Mouse (Mus musculus): ENCODE results near the gene Tmem184b. TPM values are rescaled to one million over a fixed set of nuclear protein-coding genes. Genes with fewer than 3 reads are reported as not detected.

The Tmem184b gene
- total RNA-seq (2012; rRNA removed) (18.9 and 21.1 TPM in 2 replicates), total RNA-seq (2014; rRNA removed) (7.1 and 7.2 TPM in 2 replicates), polyA plus RNA-seq (2012; ENCODE audit: insufficient read length, low read depth) (38.0 and 42.7 TPM in 2 replicates)

- Histone ChIP-seq H3K27me3 (replicated peaks) (peaks cover 2% of the 10 kb centered on the region), H3K27ac (ENCODE audit: insufficient read depth, low read depth) (no peak within 1 kb of the TSS), H3K9me3 (replicated peaks; ENCODE audit: low read length) (no peaks in the 10 kb centered on the region), H3K4me3 (replicated peaks in 1 of 3; ENCODE audit: low read depth in 2 of 3, low read length in 2 of 3, poor library complexity in 1 of 3) (peak within 1 kb of the TSS; percentile 71 to 91 (median 89)), H3K4me1 (ENCODE audit: control insufficient read depth in 1 of 2, insufficient read depth in 2 of 2) (peaks cover 28 to 57% of the 10 kb centered on the region in 2 experiments), H3K36me3 (replicated peaks in 1 of 2; ENCODE audit: control insufficient read depth in 1 of 2, insufficient read depth in 1 of 2, low read length in 1 of 2) (peaks cover 0 to 15% of the 10 kb centered on the region in 2 experiments), H3K79me2 (replicated peaks; ENCODE audit: control insufficient read depth, extremely low read depth, insufficient read depth, poor library complexity, severe bottlenecking) (peaks cover 20% of the 10 kb centered on the region), H3K4me2 (ENCODE audit: insufficient read depth, low read depth, poor library complexity, severe bottlenecking) (peak within 1 kb of the TSS; percentile 73), H3K9ac (ENCODE audit: insufficient read depth, low read depth) (peak within 1 kb of the TSS; percentile 74)
- dilution Hi-C loops (cut with MboI; ENCODE audit: extremely low pct_ligation_motif_present, extremely low pct_unique_long_range_greater_than_20kb, low sequenced_read_pairs) (no loop called here), in situ Hi-C loops (cut with MboI; ENCODE audit: low pct_ligation_motif_present, low pct_unique_long_range_greater_than_20kb, low sequenced_read_pairs) (no loop called here)
- DNase-seq (ENCODE audit: extremely low read depth), result peak; percentile 66
- TF ChIP-seq CHD1 (IDR thresholded peaks at IDR 0.05; ENCODE audit: low read depth, low read length), result no peak
- TF ChIP-seq ZC3H11A (IDR thresholded peaks at IDR 0.05; ENCODE audit: low read depth, low read length), result no peak
- peak; percentile 43 for TF ChIP-seq HCFC1 (IDR thresholded peaks at IDR 0.05; ENCODE audit: low read depth, low read length)
- TF ChIP-seq ELF1 (IDR thresholded peaks at IDR 0.05; ENCODE audit: low read depth, low read length), result no peak
- no peak for TF ChIP-seq ZNF384 (IDR thresholded peaks at IDR 0.05; ENCODE audit: low read depth, low read length)
- no peak; the same call in 1 of the 2 replicates for TF ChIP-seq MEF2A (IDR thresholded peaks at IDR 0.05; ENCODE audit: borderline replicate concordance, low read depth, low read length)
- peak; percentile 55; the same call in 1 of the 2 replicates for TF ChIP-seq ZMIZ1 (IDR thresholded peaks at IDR 0.05; ENCODE audit: low read depth, low read length)
- peak; percentile 31; the same call in 1 of the 2 replicates for TF ChIP-seq MXI1 (IDR thresholded peaks at IDR 0.05; ENCODE audit: low read depth, low read length)
- 0 out of 2 replicates have a peak, but pooled peaks have one; percentile 13 for TF ChIP-seq CHD2 (IDR thresholded peaks at IDR 0.05; ENCODE audit: low read length)
- TF ChIP-seq MAFK (IDR thresholded peaks at IDR 0.05; ENCODE audit: insufficient replicate concordance, low read length), result no peak
- TF ChIP-seq PAX5 (IDR thresholded peaks at IDR 0.05; ENCODE audit: low read length), result no peak
- no peak for TF ChIP-seq USF2 (conservative IDR thresholded peaks at IDR 0.05; ENCODE audit: low read depth, low read length)
- TF ChIP-seq TBP (conservative IDR thresholded peaks at IDR 0.05; ENCODE audit: low read depth, low read length), result no peak
- no peak for TF ChIP-seq USF1 (IDR thresholded peaks at IDR 0.05; ENCODE audit: low read depth, low read length)
- no peak for TF ChIP-seq GABPA (IDR thresholded peaks at IDR 0.05; ENCODE audit: insufficient replicate concordance, low read depth, low read length)
- no peak for TF ChIP-seq KAT2A (IDR thresholded peaks at IDR 0.05; ENCODE audit: insufficient replicate concordance, low read length)
- TF ChIP-seq EP300 (IDR thresholded peaks at IDR 0.05; ENCODE audit: low read length), result peak; percentile 28; the same call in 1 of the 2 replicates
- TF ChIP-seq IRF4 (IDR thresholded peaks at IDR 0.05; ENCODE audit: low read depth, low read length), result peak; percentile 60; the same call in 1 of the 2 replicates
- TF ChIP-seq SMC3 (IDR thresholded peaks at IDR 0.05; ENCODE audit: low read depth, low read length), result no peak
- peak; percentile 68; the same call in 1 of the 2 replicates for TF ChIP-seq NELFE (IDR thresholded peaks at IDR 0.05; ENCODE audit: low read depth, low read length)
- TF ChIP-seq MYC (IDR thresholded peaks at IDR 0.05; ENCODE audit: low read depth, low read length), result peak; percentile 71; the same call in 1 of the 2 replicates
- no peak for TF ChIP-seq E2F4 (IDR thresholded peaks at IDR 0.05; ENCODE audit: insufficient replicate concordance, low read depth, low read length)
- TF ChIP-seq TCF12 (IDR thresholded peaks at IDR 0.05; ENCODE audit: low read depth, low read length), result 0 out of 2 replicates have a peak, but pooled peaks have one; percentile 44
- peak; percentile 69 for TF ChIP-seq MAX (IDR thresholded peaks at IDR 0.05; ENCODE audit: low read length)
- TF ChIP-seq NRF1 (IDR thresholded peaks at IDR 0.05; ENCODE audit: low read depth, low read length), result peak; percentile 91
- TF ChIP-seq MAZ (IDR thresholded peaks at IDR 0.05; ENCODE audit: low read depth, low read length), result no peak
- no peak for TF ChIP-seq RCOR1 (conservative IDR thresholded peaks at IDR 0.05; ENCODE audit: low read depth, low read length)
- no peak for TF ChIP-seq RAD21 (IDR thresholded peaks at IDR 0.05; ENCODE audit: low read depth, low read length)
- TF ChIP-seq UBTF (IDR thresholded peaks at IDR 0.05; ENCODE audit: low read depth, low read length), result no peak
- TF ChIP-seq SIN3A (IDR thresholded peaks at IDR 0.05; ENCODE audit: low read length), result peak; percentile 77; the same call in 1 of the 2 replicates
- peak; percentile 35; the same call in 1 of the 2 replicates for TF ChIP-seq JUND (conservative IDR thresholded peaks at IDR 0.05; ENCODE audit: low read depth, low read length)
- no peak for TF ChIP-seq CTCF (conservative IDR thresholded peaks at IDR 0.05 in 1 of 2, IDR thresholded peaks at IDR 0.05 in 1 of 2; ENCODE audit: low read depth in 2 of 2, low read length in 2 of 2)
- no peak for TF ChIP-seq ETS1 (conservative IDR thresholded peaks at IDR 0.05; ENCODE audit: low read depth, low read length)
- TF ChIP-seq ZKSCAN1 (IDR thresholded peaks at IDR 0.05; ENCODE audit: borderline replicate concordance, low read depth, low read length), result no peak
- no peak for TF ChIP-seq POLR2AphosphoS2 (IDR thresholded peaks at IDR 0.05; ENCODE audit: low read depth, low read length)
- peak; percentile 60 for TF ChIP-seq JUN (IDR thresholded peaks at IDR 0.05; ENCODE audit: insufficient read depth, low read depth, low read length)
- peak; percentile 79 for TF ChIP-seq POLR2A (IDR thresholded peaks at IDR 0.05; ENCODE audit: low read depth, low read length)
Measured at GRCm38 (mm10) chr15:79402836-79403762, at the start of gene Tmem184b. Gene Tmem184b (minus strand): TSS chr15:79403569.
